Mouse (Mus musculus) olfactory bulb, adult 2 months (tissue): Measurements from ENCODE around the gene Naif1. TPM values are rescaled to one million over a fixed set of nuclear protein-coding genes. Genes with fewer than 3 reads are reported as not detected.

Experiments used
- H3K27ac ChIP-seq: fragments of 200-500 bp; 2 replicates; pipeline ENCODE4 v1.5.1; 2012; ENCODE audit warnings: low read depth, low read length; ENCODE audit not compliant: insufficient read depth
- H3K4me1 ChIP-seq: fragments of 200-500 bp; 2 replicates; pipeline ENCODE4 v1.6.1; 2012; ENCODE audit warnings: low read length; ENCODE audit not compliant: control insufficient read depth, insufficient read depth
- H3K4me3 ChIP-seq: fragments of 200-500 bp; 2 replicates; pipeline ENCODE4 v1.5.1; 2012; ENCODE audit warnings: mild to moderate bottlenecking, low read depth, low read length, moderate library complexity; ENCODE audit not compliant: insufficient read depth
- CTCF ChIP-seq: fragments of 200-500 bp; IDR thresholded peaks from 2 replicates; pipeline ENCODE4 v1.5.1; 2012; ENCODE audit warnings: low read depth, mild to moderate bottlenecking, low read length, moderate library complexity; ENCODE audit not compliant: insufficient read depth
- POLR2A ChIP-seq: fragments of 200-500 bp; IDR thresholded peaks from 2 replicates; pipeline ENCODE4 v1.6.1; 2012; ENCODE audit warnings: mild to moderate bottlenecking, low read depth, low read length, moderate library complexity; ENCODE audit not compliant: insufficient read depth
- WGBS: fragments of 180-500 bp; shearing (Covaris S2); methylation state at CpG from one replicate; pipeline ENCODE4 v1.1.7; 2018; 5-methylcytosine and 5-hydroxymethylcytosine counted together
- polyA plus RNA-seq: library from polyadenylated mRNA; stranded (reverse); fragments of >200 nt; gene quantifications from 2 replicates; pipeline ENCODE4 v1.2.4, GENCODE M21; 2012; ENCODE audit warnings: low replicate concordance; ENCODE audit not compliant: missing spikeins, insufficient read depth, insufficient read length

Naif1 gene
- polyA plus RNA-seq, 1 experiment, result not detected

- Histone ChIP-seq H3K4me1 (peaks cover under 1% of the 10 kb centered on the region; the same call in 1 of the 2 replicates), H3K27ac (no peak overlapping the region), H3K4me3 (no peak overlapping the region)
- WGBS, result 74% methylated on average over 5 of the region's 5 CpGs
- no peak for TF ChIP-seq POLR2A
- no peak for TF ChIP-seq CTCF
Observed at GRCm38 (mm10) chr2:32500461-32500860, 50.2 kb downstream of the Naif1 start.

- Histone ChIP-seq H3K27ac (no peak overlapping the region), H3K4me3 (no peak overlapping the region), H3K4me1 (no peaks in the 10 kb centered on the region; the same call in 1 of the 2 replicates)
- WGBS, result 78% methylated on average over 5 of the region's 5 CpGs
- TF ChIP-seq CTCF (no peak), POLR2A (no peak)
Observed at GRCm38 (mm10) chr2:32501754-32502324, 51.6 kb downstream of the Naif1 start.

DNA sequence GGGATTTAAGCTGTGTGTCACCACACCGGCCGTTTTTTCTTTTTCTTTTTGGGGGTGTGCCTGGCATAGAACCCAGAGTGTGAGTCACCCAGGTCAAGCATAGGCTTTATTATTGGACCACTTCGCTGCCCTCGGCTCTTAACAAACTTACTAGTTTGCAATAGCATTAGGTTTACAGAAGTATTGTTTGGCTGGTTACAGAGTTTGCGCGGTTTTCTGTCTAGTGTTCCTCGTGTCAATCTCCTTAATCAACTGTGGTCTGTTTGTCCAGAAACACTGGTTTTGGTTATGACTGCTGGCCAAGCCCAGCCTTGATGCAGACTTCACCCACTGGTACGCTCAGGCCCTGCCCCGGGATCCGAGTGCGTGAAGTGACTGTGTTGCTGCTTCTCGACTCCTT is 52.6 kb downstream of the Naif1 start:
- H3K4me3 ChIP-seq, result no peak overlapping the region
- 79% methylated on average over 12 of the region's 12 CpGs for WGBS
- H3K27ac ChIP-seq, result no peak overlapping the region
- no peaks in the 10 kb centered on the region; the same call in 1 of the 2 replicates for H3K4me1 ChIP-seq
- no peak for TF ChIP-seq CTCF
- no peak for TF ChIP-seq POLR2A

DNA sequence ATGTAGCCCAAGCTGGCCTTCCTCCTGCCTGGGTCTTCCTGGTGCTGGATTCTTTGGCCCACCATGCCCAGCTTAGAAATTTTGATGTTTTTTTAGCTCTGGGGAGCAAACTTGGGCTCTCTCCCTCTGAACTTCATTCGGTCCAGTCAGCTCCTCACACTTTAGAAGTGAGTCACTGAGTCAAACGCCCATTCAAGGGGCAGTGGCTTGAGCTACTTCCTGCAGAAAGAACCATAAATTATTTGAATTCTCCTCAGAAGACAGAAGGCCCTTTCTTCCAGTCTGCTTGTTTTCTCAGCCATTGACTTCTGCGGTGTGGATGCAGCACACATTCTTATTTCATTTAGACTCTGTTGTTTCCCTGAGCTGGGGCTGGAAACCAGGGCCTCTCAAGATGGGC is 53.3 kb downstream of the Naif1 start:
- Histone ChIP-seq H3K4me1 (no peaks in the 10 kb centered on the region; the same call in 1 of the 2 replicates), H3K4me3 (no peak overlapping the region), H3K27ac (no peak overlapping the region)
- WGBS, result 68% methylated on average over 3 of the region's 3 CpGs
- TF ChIP-seq CTCF, result no peak
- no peak for TF ChIP-seq POLR2A

DNA sequence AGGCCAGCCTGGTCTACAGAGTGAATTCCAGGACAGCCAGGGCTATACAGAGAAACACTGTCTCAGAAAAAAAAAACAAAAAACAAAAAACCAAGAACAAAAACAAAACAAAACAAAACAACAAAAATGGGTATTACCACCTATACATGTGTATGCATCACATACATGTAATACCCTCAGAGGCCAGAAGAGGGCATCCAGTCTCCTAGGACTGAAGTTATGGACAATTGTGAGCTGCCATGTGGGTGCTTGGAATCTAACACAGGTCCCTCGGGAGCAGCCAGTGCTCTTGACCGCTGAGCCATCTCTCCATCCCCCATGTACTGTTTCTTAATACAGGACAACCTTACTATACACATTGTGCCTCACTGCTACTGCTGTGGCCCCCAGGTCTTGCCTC is 55.3 kb downstream of the Naif1 start:
- no peak for TF ChIP-seq POLR2A
- TF ChIP-seq CTCF, result no peak
- Histone ChIP-seq H3K4me3 (no peak overlapping the region), H3K27ac (no peak overlapping the region), H3K4me1 (no peaks in the 10 kb centered on the region; the same call in 1 of the 2 replicates)
- WGBS, result 96% methylated on average over 2 of the region's 2 CpGs

Other genes starting within 250 kb of the Naif1 start
- gene Pomt1, start 213.9 kb upstream of the Naif1 start, polyA plus RNA-seq, result not detected in 2 replicates
- not detected in 2 replicates for gene Uck1, start 190.3 kb upstream of the Naif1 start, polyA plus RNA-seq
- 105 TPM in 1 of 2 replicates, not detected in the other for gene Golga2, start 163.1 kb upstream of the Naif1 start, polyA plus RNA-seq
- gene Swi5, start 162.4 kb upstream of the Naif1 start, polyA plus RNA-seq, result not detected in 2 replicates
- gene Ciz1, start 98.1 kb upstream of the Naif1 start, polyA plus RNA-seq, result not detected in 2 replicates
- gene Dnm1, start 97.1 kb upstream of the Naif1 start, polyA plus RNA-seq, result 153 TPM in 1 of 2 replicates, not detected in the other
- gene 1110008P14Rik, start 68.5 kb upstream of the Naif1 start, polyA plus RNA-seq, result not detected in 2 replicates
- gene Lcn2, start 62.2 kb upstream of the Naif1 start, polyA plus RNA-seq, result not detected in 2 replicates
- gene Ptges2, start 54.6 kb upstream of the Naif1 start, polyA plus RNA-seq, result not detected in 2 replicates
- 221 TPM in 1 of 2 replicates, not detected in the other for gene Slc25a25, start 988 bp downstream of the Naif1 start, polyA plus RNA-seq
- not detected in 2 replicates for gene Fam102a, start 84.9 kb downstream of the Naif1 start, polyA plus RNA-seq
- gene Dpm2, start 120.4 kb downstream of the Naif1 start, polyA plus RNA-seq, result not detected in 2 replicates
- not detected in 2 replicates for gene Pip5kl1, start 124.3 kb downstream of the Naif1 start, polyA plus RNA-seq
- not detected in 2 replicates for gene 9430097D07Rik, start 125.2 kb downstream of the Naif1 start, polyA plus RNA-seq
- not detected in 2 replicates for gene St6galnac4, start 136.6 kb downstream of the Naif1 start, polyA plus RNA-seq
- not detected in 2 replicates for gene St6galnac6, start 149.3 kb downstream of the Naif1 start, polyA plus RNA-seq
- not detected in 2 replicates for gene Ak1, start 171.3 kb downstream of the Naif1 start, polyA plus RNA-seq
- not detected in 2 replicates for gene Eng, start 196.1 kb downstream of the Naif1 start, polyA plus RNA-seq